Mouse (Mus musculus): ENCODE measurements around the gene Apobec1. TPM values are rescaled to one million over a fixed set of nuclear protein-coding genes. Genes with fewer than 3 reads are reported as not detected.

Gene Apobec1
- total and polyA plus RNA-seq, 3 experiments = 39.6 to 42.6 (median 41.9) TPM

GRCm38 (mm10) chr6:122545948-122546347 is 56.3 kb downstream of the Apobec1 start:
- no peaks in the 10 kb centered on the region for H3K9me3 ChIP-seq (replicated peaks; ENCODE audit: low read length)
- H3K9ac ChIP-seq (ENCODE audit: insufficient read depth, low read depth) = no peak overlapping the region
- no peak for TF ChIP-seq TCF12 (IDR thresholded peaks at IDR 0.05; ENCODE audit: low read depth, low read length)
- peak; percentile 50; the same call in 1 of the 2 replicates for TF ChIP-seq BHLHE40 (IDR thresholded peaks at IDR 0.05; ENCODE audit: low read depth, low read length)
- TF ChIP-seq MAFK (IDR thresholded peaks at IDR 0.05; ENCODE audit: insufficient replicate concordance, low read length) = peak; percentile 47; the same call in 1 of the 2 replicates
- TF ChIP-seq CHD2 (IDR thresholded peaks at IDR 0.05; ENCODE audit: low read length) = no peak
- H3K4me3 ChIP-seq (replicated peaks in 1 of 3; ENCODE audit: low read depth in 2 of 3, low read length in 2 of 3, poor library complexity in 1 of 3) = no peak overlapping the region
- dilution Hi-C loops (cut with MboI; ENCODE audit: extremely low pct_ligation_motif_present, extremely low pct_unique_long_range_greater_than_20kb, low sequenced_read_pairs) (no loop called here), in situ Hi-C loops (cut with MboI; ENCODE audit: low pct_ligation_motif_present, low pct_unique_long_range_greater_than_20kb, low sequenced_read_pairs) (no loop called here)
- no peak overlapping the region for H3K27ac ChIP-seq (ENCODE audit: insufficient read depth, low read depth)
- H3K4me1 ChIP-seq (ENCODE audit: control insufficient read depth in 1 of 2, insufficient read depth in 2 of 2) = peaks cover 9 to 29% of the 10 kb centered on the region in 2 experiments
- peak overlapping the region; percentile 29; the same call in 1 of the 2 replicates for H3K4me2 ChIP-seq (ENCODE audit: insufficient read depth, low read depth, poor library complexity, severe bottlenecking)
- no peaks in the 10 kb centered on the region for H3K79me2 ChIP-seq (replicated peaks; ENCODE audit: control insufficient read depth, extremely low read depth, insufficient read depth, poor library complexity, severe bottlenecking)
- DNase-seq (ENCODE audit: extremely low read depth) = no peak
- no peaks in the 10 kb centered on the region for H3K36me3 ChIP-seq (replicated peaks in 1 of 2; ENCODE audit: control insufficient read depth in 1 of 2, insufficient read depth in 1 of 2, low read length in 1 of 2)
- no peaks in the 10 kb centered on the region for H3K27me3 ChIP-seq (replicated peaks)

DNA sequence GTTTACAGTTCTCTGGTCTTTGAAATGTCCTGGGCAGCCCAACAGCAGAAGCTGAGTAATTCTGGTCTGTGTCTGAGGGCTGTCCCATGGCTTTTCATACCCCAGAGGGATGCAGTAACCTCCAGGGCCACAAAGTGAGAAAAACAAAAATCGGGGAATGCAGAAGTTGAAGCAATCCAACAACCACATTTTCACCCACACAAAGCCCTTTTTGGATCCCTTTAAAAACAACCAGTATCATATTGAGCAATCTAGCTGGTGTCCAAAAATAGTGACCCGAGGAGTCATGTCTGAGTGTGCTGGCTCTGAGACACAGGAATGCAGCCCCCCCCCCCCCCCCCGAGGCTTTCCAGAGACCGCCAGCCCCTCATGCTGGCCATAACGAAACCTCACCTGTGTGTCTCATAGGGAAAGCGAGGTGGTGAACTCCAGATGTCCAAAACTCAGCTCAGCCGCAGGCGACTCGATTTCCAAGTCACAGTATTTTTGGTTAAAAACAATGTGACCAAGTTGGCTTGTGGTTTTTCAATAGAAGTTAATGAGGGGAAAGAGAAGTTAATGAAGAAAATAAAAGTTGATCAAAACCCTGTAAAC is 56.9 kb downstream of the Apobec1 start:
- Histone ChIP-seq H3K4me1 (ENCODE audit: control insufficient read depth in 1 of 2, insufficient read depth in 2 of 2) (peaks cover 9 to 29% of the 10 kb centered on the region in 2 experiments), H3K27me3 (replicated peaks) (no peaks in the 10 kb centered on the region), H3K27ac (ENCODE audit: insufficient read depth, low read depth) (no peak overlapping the region), H3K4me2 (ENCODE audit: insufficient read depth, low read depth, poor library complexity, severe bottlenecking) (peak overlapping the region; percentile 64), H3K9me3 (replicated peaks; ENCODE audit: low read length) (no peaks in the 10 kb centered on the region), H3K79me2 (replicated peaks; ENCODE audit: control insufficient read depth, extremely low read depth, insufficient read depth, poor library complexity, severe bottlenecking) (no peaks in the 10 kb centered on the region), H3K9ac (ENCODE audit: insufficient read depth, low read depth) (no peak overlapping the region), H3K36me3 (replicated peaks in 1 of 2; ENCODE audit: control insufficient read depth in 1 of 2, insufficient read depth in 1 of 2, low read length in 1 of 2) (no peaks in the 10 kb centered on the region), H3K4me3 (replicated peaks in 1 of 3; ENCODE audit: low read depth in 2 of 3, low read length in 2 of 3, poor library complexity in 1 of 3) (no peak overlapping the region)
- in situ Hi-C loops (cut with MboI; ENCODE audit: low pct_ligation_motif_present, low pct_unique_long_range_greater_than_20kb, low sequenced_read_pairs) = no loop called here
- dilution Hi-C loops (cut with MboI; ENCODE audit: extremely low pct_ligation_motif_present, extremely low pct_unique_long_range_greater_than_20kb, low sequenced_read_pairs) = no loop called here
- DNase-seq (ENCODE audit: extremely low read depth) = peak; percentile 85
- peak; percentile 63; the same call in 1 of the 2 replicates for TF ChIP-seq SIN3A (IDR thresholded peaks at IDR 0.05; ENCODE audit: low read length)
- peak; percentile 84 for TF ChIP-seq TCF12 (IDR thresholded peaks at IDR 0.05; ENCODE audit: low read depth, low read length)
- TF ChIP-seq CTCF (conservative IDR thresholded peaks at IDR 0.05 in 1 of 2, IDR thresholded peaks at IDR 0.05 in 1 of 2; ENCODE audit: low read depth in 2 of 2, low read length in 2 of 2) = no peak
- TF ChIP-seq KAT2A (IDR thresholded peaks at IDR 0.05; ENCODE audit: insufficient replicate concordance, low read length) = no peak
- TF ChIP-seq ZNF384 (IDR thresholded peaks at IDR 0.05; ENCODE audit: low read depth, low read length) = peak; percentile 49; the same call in 1 of the 2 replicates
- TF ChIP-seq ETS1 (conservative IDR thresholded peaks at IDR 0.05; ENCODE audit: low read depth, low read length) = peak; percentile 84
- no peak for TF ChIP-seq E2F4 (IDR thresholded peaks at IDR 0.05; ENCODE audit: insufficient replicate concordance, low read depth, low read length)
- no peak for TF ChIP-seq GABPA (IDR thresholded peaks at IDR 0.05; ENCODE audit: insufficient replicate concordance, low read depth, low read length)
- peak; percentile 27; the same call in 1 of the 2 replicates for TF ChIP-seq MAZ (IDR thresholded peaks at IDR 0.05; ENCODE audit: low read depth, low read length)
- TF ChIP-seq EP300 (IDR thresholded peaks at IDR 0.05; ENCODE audit: low read length) = peak; percentile 90
- peak; percentile 91 for TF ChIP-seq IRF4 (IDR thresholded peaks at IDR 0.05; ENCODE audit: low read depth, low read length)
- TF ChIP-seq MAX (IDR thresholded peaks at IDR 0.05; ENCODE audit: low read length) = no peak
- no peak for TF ChIP-seq HCFC1 (IDR thresholded peaks at IDR 0.05; ENCODE audit: low read depth, low read length)
- TF ChIP-seq NRF1 (IDR thresholded peaks at IDR 0.05; ENCODE audit: low read depth, low read length) = no peak
- TF ChIP-seq SMC3 (IDR thresholded peaks at IDR 0.05; ENCODE audit: low read depth, low read length) = no peak
- peak; percentile 29; the same call in 1 of the 2 replicates for TF ChIP-seq JUN (IDR thresholded peaks at IDR 0.05; ENCODE audit: insufficient read depth, low read depth, low read length)
- TF ChIP-seq MYC (IDR thresholded peaks at IDR 0.05; ENCODE audit: low read depth, low read length) = no peak
- 0 out of 2 replicates have a peak, but pooled peaks have one; percentile 69 for TF ChIP-seq RCOR1 (conservative IDR thresholded peaks at IDR 0.05; ENCODE audit: low read depth, low read length)
- TF ChIP-seq CHD1 (IDR thresholded peaks at IDR 0.05; ENCODE audit: low read depth, low read length) = no peak
- peak; percentile 88 for TF ChIP-seq MAFK (IDR thresholded peaks at IDR 0.05; ENCODE audit: insufficient replicate concordance, low read length)
- peak; percentile 89 for TF ChIP-seq BHLHE40 (IDR thresholded peaks at IDR 0.05; ENCODE audit: low read depth, low read length)
- peak; percentile 29; the same call in 1 of the 2 replicates for TF ChIP-seq JUND (conservative IDR thresholded peaks at IDR 0.05; ENCODE audit: low read depth, low read length)
- peak; percentile 97 for TF ChIP-seq MEF2A (IDR thresholded peaks at IDR 0.05; ENCODE audit: borderline replicate concordance, low read depth, low read length)
- no peak for TF ChIP-seq ZC3H11A (IDR thresholded peaks at IDR 0.05; ENCODE audit: low read depth, low read length)

Data from CH12.LX (cell line).